Mouse (Mus musculus): ENCODE results near the gene Numb. TPM values are rescaled to one million over a fixed set of nuclear protein-coding genes. Genes with fewer than 3 reads are reported as not detected.

Gene Numb
- 72.3 TPM for polyA plus RNA-seq (2017; shearing (Covaris generic))

GRCm38 (mm10) chr12:83921535-83922381 lies at the start of gene Numb:
Gene Numb (minus strand): TSS chr12:83921934.

GRCm38 (mm10) chr12:83950493-83950839 lies 28.7 kb upstream of the Numb start, which contains the start of gene Riox1:
Gene Riox1 (plus strand): TSS chr12:83950608.

GRCm38 (mm10) chr12:83763311-83764043 lies 158.3 kb downstream of the Numb start, which contains the start of gene Papln:
Gene Papln (plus strand): TSS chr12:83763634.

Other genes starting within 250 kb of the Numb start
- gene Psen1, start 233.8 kb downstream of the Numb start, polyA plus RNA-seq (2017; shearing (Covaris generic)) = 132 TPM
- not detected for gene Papln, start 158.3 kb downstream of the Numb start, polyA plus RNA-seq (2017; shearing (Covaris generic))
- gene Riox1, start 28.7 kb upstream of the Numb start, polyA plus RNA-seq (2017; shearing (Covaris generic)) = 38.1 TPM
- not detected for gene Heatr4, start 62.9 kb upstream of the Numb start, polyA plus RNA-seq (2017; shearing (Covaris generic))
- 30.4 TPM for gene Acot2, start 65.9 kb upstream of the Numb start, polyA plus RNA-seq (2017; shearing (Covaris generic))
- gene Acot1, start 87.6 kb upstream of the Numb start, polyA plus RNA-seq (2017; shearing (Covaris generic)) = not detected
- 0.11 TPM for gene Acot4, start 116.4 kb upstream of the Numb start, polyA plus RNA-seq (2017; shearing (Covaris generic))
- gene Gm49366, start 117.0 kb upstream of the Numb start, polyA plus RNA-seq (2017; shearing (Covaris generic)) = not detected
- gene Acot3, start 130.2 kb upstream of the Numb start, polyA plus RNA-seq (2017; shearing (Covaris generic)) = not detected
- gene Acot5, start 147.4 kb upstream of the Numb start, polyA plus RNA-seq (2017; shearing (Covaris generic)) = not detected
- 2.6 TPM for gene Acot6, start 178.7 kb upstream of the Numb start, polyA plus RNA-seq (2017; shearing (Covaris generic))
- not detected for gene Dnal1, start 192.4 kb upstream of the Numb start, polyA plus RNA-seq (2017; shearing (Covaris generic))
- 0.29 TPM for gene Pnma1, start 226.6 kb upstream of the Numb start, polyA plus RNA-seq (2017; shearing (Covaris generic))